Mouse (Mus musculus) forebrain, embryonic 13.5 days (tissue): ENCODE measurements at regions not wholly inside any gene's neighbourhood (a gene's known extent, or its start where the extent isn't known, plus 50 kb on each side); places are given as distances from the start of the nearest gene placed in this dataset.

ENCODE experiments used
- ATAC-seq: fragments of 200-750 bp; cut with Nextera tagmentation; 2 replicates; pipeline ENCODE4 v1.8.0; 2017
- H3K27ac ChIP-seq: fragments of 300-500 bp; sonication (generic); 2 replicates; pipeline ENCODE4 v1.5.1; 2015; ENCODE audit warnings: inconsistent platforms, mild to moderate bottlenecking, moderate library complexity
- H3K27me3 ChIP-seq: fragments of 300-500 bp; sonication (generic); 2 replicates; pipeline ENCODE4 v1.6.1; 2015; ENCODE audit warnings: mild to moderate bottlenecking, inconsistent platforms
- H3K36me3 ChIP-seq: fragments of 300-500 bp; sonication (generic); 2 replicates; pipeline ENCODE4 v1.6.1; 2015; ENCODE audit warnings: mild to moderate bottlenecking, inconsistent platforms; ENCODE audit not compliant: poor library complexity, severe bottlenecking
- H3K4me1 ChIP-seq: fragments of 300-500 bp; sonication (generic); 2 replicates; pipeline ENCODE4 v1.6.1; 2015; ENCODE audit warnings: inconsistent platforms
- H3K4me2 ChIP-seq: fragments of 300-500 bp; sonication (generic); 2 replicates; pipeline ENCODE4 v1.6.1; 2015; ENCODE audit warnings: inconsistent platforms, mild to moderate bottlenecking, moderate library complexity
- H3K4me3 ChIP-seq: fragments of 300-500 bp; sonication (generic); 2 replicates; pipeline ENCODE4 v1.5.1; 2015; ENCODE audit warnings: mild to moderate bottlenecking, inconsistent platforms
- H3K9ac ChIP-seq: fragments of 300-500 bp; sonication (generic); 2 replicates; pipeline ENCODE4 v1.6.1; 2015; ENCODE audit warnings: mild to moderate bottlenecking, inconsistent platforms
- H3K9me3 ChIP-seq: fragments of 300-500 bp; sonication (generic); replicated peaks from 2 replicates; pipeline ENCODE4 v1.6.1; 2016; ENCODE audit warnings: inconsistent platforms
- WGBS: fragments of 180-500 bp; shearing (Covaris S2); methylation state at CpG from one replicate; pipeline ENCODE4 v1.1.7; 2015; 5-methylcytosine and 5-hydroxymethylcytosine counted together

GRCm38 (mm10) chrX:13224902-13225301 lies 55.9 kb upstream of the Ddx3x start:
- H3K27me3 ChIP-seq = no peaks in the 10 kb centered on the region
- H3K9ac ChIP-seq = no peak overlapping the region
- WGBS = 5% methylated on average over 3 of the region's 3 CpGs
- no peak overlapping the region for H3K27ac ChIP-seq
- no peak overlapping the region for H3K4me3 ChIP-seq
- H3K36me3 ChIP-seq = no peaks in the 10 kb centered on the region
- H3K4me2 ChIP-seq = no peak overlapping the region
- ATAC-seq = peak; percentile 69; the same call in 1 of the 2 replicates
- H3K9me3 ChIP-seq = no peaks in the 10 kb centered on the region
- H3K4me1 ChIP-seq = no peaks in the 10 kb centered on the region

DNA sequence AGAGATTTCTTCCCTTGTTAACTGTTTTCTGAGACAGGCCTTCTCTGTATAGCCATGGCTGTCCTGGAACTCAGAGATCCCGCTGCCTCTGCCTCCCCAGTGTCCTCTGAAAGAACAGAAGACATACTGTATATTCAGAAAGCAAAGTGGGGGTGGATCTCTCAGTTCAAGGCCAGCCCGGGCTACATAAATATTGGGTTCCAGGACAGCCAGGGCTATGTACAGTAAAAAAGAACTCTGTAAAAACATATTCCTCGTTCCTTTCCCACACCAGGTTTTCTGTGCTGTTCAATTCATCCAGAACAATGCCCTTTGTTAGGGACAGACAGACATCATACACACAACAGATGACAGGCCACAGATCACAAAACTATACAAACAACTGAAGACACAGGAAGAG lies 54.3 kb upstream of the Ddx3x start:
- WGBS = 77% methylated on average over 3 of the region's 3 CpGs
- Histone ChIP-seq H3K4me2 (no peak overlapping the region), H3K9me3 (no peaks in the 10 kb centered on the region), H3K36me3 (no peaks in the 10 kb centered on the region), H3K4me3 (no peak overlapping the region), H3K27ac (no peak overlapping the region), H3K27me3 (no peaks in the 10 kb centered on the region), H3K4me1 (peaks cover 4% of the 10 kb centered on the region; the same call in 1 of the 2 replicates), H3K9ac (no peak overlapping the region)
- no peak for ATAC-seq

GRCm38 (mm10) chrX:13229891-13230614 lies 50.7 kb upstream of the Ddx3x start:
- peak; percentile 53 for ATAC-seq
- H3K4me1 ChIP-seq = peaks cover 5% of the 10 kb centered on the region; the same call in 1 of the 2 replicates
- no peaks in the 10 kb centered on the region for H3K9me3 ChIP-seq
- peak overlapping the region; percentile 40; the same call in 1 of the 2 replicates for H3K9ac ChIP-seq
- WGBS = 29% methylated on average over 8 of the region's 8 CpGs
- peak overlapping the region; percentile 58 for H3K4me2 ChIP-seq
- H3K27me3 ChIP-seq = peaks cover 6% of the 10 kb centered on the region; the same call in 1 of the 2 replicates
- H3K4me3 ChIP-seq = peak overlapping the region; percentile 37
- H3K27ac ChIP-seq = peak overlapping the region; percentile 68
- H3K36me3 ChIP-seq = no peaks in the 10 kb centered on the region

GRCm38 (mm10) chrX:13230615-13231179 lies 50.1 kb upstream of the Ddx3x start:
- Histone ChIP-seq H3K4me1 (peaks cover 5% of the 10 kb centered on the region; the same call in 1 of the 2 replicates), H3K4me2 (peak overlapping the region; percentile 58), H3K27me3 (peaks cover 8% of the 10 kb centered on the region; the same call in 1 of the 2 replicates), H3K27ac (peak overlapping the region; percentile 91), H3K9me3 (no peaks in the 10 kb centered on the region), H3K4me3 (peak overlapping the region; percentile 37), H3K9ac (peak overlapping the region; percentile 45), H3K36me3 (no peaks in the 10 kb centered on the region)
- WGBS = 11% methylated on average over 17 of the region's 17 CpGs
- peak; percentile 99 for ATAC-seq
